Mouse (Mus musculus) heart, embryonic 10.5 days (tissue): ENCODE results near the gene Tepsin. TPM values are rescaled to one million over a fixed set of nuclear protein-coding genes. Genes with fewer than 3 reads are reported as not detected.
A peak's percentile ranks its signal among the peaks of the same experiment; 100 is the strongest.

ENCODE experiments used
- DNase-seq: peaks from one replicate; pipeline ENCODE4 v3.0.0-alpha.2; 2017; ENCODE audit warnings: low spot score
- H3K27ac ChIP-seq: fragments of 300-500 bp; sonication (generic); 2 replicates; pipeline ENCODE4 v1.5.1; 2016; ENCODE audit warnings: mild to moderate bottlenecking
- H3K27me3 ChIP-seq: fragments of 300-500 bp; sonication (generic); 2 replicates; pipeline ENCODE4 v1.6.1; 2016; ENCODE audit warnings: mild to moderate bottlenecking; ENCODE audit not compliant: poor library complexity, insufficient read depth, severe bottlenecking
- H3K36me3 ChIP-seq: fragments of 300-500 bp; sonication (generic); 2 replicates; pipeline ENCODE4 v1.6.1; 2016; ENCODE audit warnings: mild to moderate bottlenecking, moderate library complexity
- H3K4me1 ChIP-seq: fragments of 300-500 bp; sonication (generic); 2 replicates; pipeline ENCODE4 v1.6.1; 2016; ENCODE audit warnings: mild to moderate bottlenecking
- H3K4me3 ChIP-seq: fragments of 300-500 bp; sonication (generic); 2 replicates; pipeline ENCODE4 v1.5.1; 2016; ENCODE audit warnings: mild to moderate bottlenecking, moderate library complexity
- H3K9me3 ChIP-seq: fragments of 300-500 bp; sonication (generic); 2 replicates; pipeline ENCODE4 v1.6.1; 2016; ENCODE audit warnings: mild to moderate bottlenecking, moderate library complexity
- WGBS: fragments of 180-500 bp; shearing (Covaris S2); methylation state at CpG from one replicate; pipeline ENCODE4 v1.1.7; 2016; 5-methylcytosine and 5-hydroxymethylcytosine counted together
- polyA plus RNA-seq: library from polyadenylated mRNA; unstranded; fragments of >200 nt; fragmentation: Nextera tagmentation; extraction: Ambion mirVana; gene quantifications from 2 replicates; pipeline ENCODE4 v1.2.1, GENCODE M21; 2016

Gene Tepsin
- 21.2 and 23.2 TPM in 2 replicates for polyA plus RNA-seq

GRCm38 (mm10) chr11:120098588-120099511 is at the start of gene Tepsin, which contains the start of gene Ndufaf8:
Gene Tepsin, minus strand, starts transcription at chr11:120098731.
Gene Ndufaf8, plus strand, starts transcription at chr11:120098928.
- Histone ChIP-seq H3K27me3 (no peaks in the 10 kb centered on the region), H3K9me3 (no peaks in the 10 kb centered on the region)
- WGBS: under 1% methylated on average over 77 of the region's 77 CpGs

GRCm38 (mm10) chr11:120143708-120144497 is 45.4 kb upstream of the Tepsin start:
- Histone ChIP-seq H3K27ac (peak overlapping the region; percentile 69; the same call in 1 of the 2 replicates), H3K27me3 (no peaks in the 10 kb centered on the region), H3K36me3 (peaks cover 39% of the 10 kb centered on the region), H3K4me3 (no peak overlapping the region), H3K4me1 (peaks cover 73% of the 10 kb centered on the region), H3K9me3 (no peaks in the 10 kb centered on the region)
- DNase-seq: no peak
- 63% methylated on average over 13 of the region's 13 CpGs for WGBS

More at GRCm38 (mm10) chr11:120098588-120099511, at the start of gene Tepsin, which contains the start of gene Ndufaf8:
- Histone ChIP-seq H3K4me3 (peak within 1 kb of the TSS; percentile 92), H3K4me1 (peaks cover 31% of the 10 kb centered on the region), H3K27ac (peak within 1 kb of the TSS; percentile 95), H3K36me3 (peaks cover 48% of the 10 kb centered on the region)
- DNase-seq: peak; percentile 99

- H3K27ac ChIP-seq: peak overlapping the region; percentile 69; the same call in 1 of the 2 replicates
- peaks cover 81% of the 10 kb centered on the region for H3K4me1 ChIP-seq
- H3K27me3 ChIP-seq: no peaks in the 10 kb centered on the region
- no peak for DNase-seq
- peaks cover 43% of the 10 kb centered on the region for H3K36me3 ChIP-seq
- 45% methylated on average over 3 of the region's 3 CpGs for WGBS
- H3K4me3 ChIP-seq: no peak overlapping the region
- no peaks in the 10 kb centered on the region for H3K9me3 ChIP-seq
Measured at GRCm38 (mm10) chr11:120142601-120143051, 44.1 kb upstream of the Tepsin start.

GRCm38 (mm10) chr11:120140255-120140654 is 41.7 kb upstream of the Tepsin start:
- H3K27me3 ChIP-seq: no peaks in the 10 kb centered on the region
- no peak overlapping the region for H3K4me3 ChIP-seq
- DNase-seq: no peak
- peaks cover 33% of the 10 kb centered on the region for H3K36me3 ChIP-seq
- peaks cover 86% of the 10 kb centered on the region for H3K4me1 ChIP-seq
- H3K27ac ChIP-seq: 0 out of 2 replicates have a peak overlapping the region, but pooled peaks have one; percentile 48
- no peaks in the 10 kb centered on the region for H3K9me3 ChIP-seq
- WGBS: 73% methylated on average over 6 of the region's 6 CpGs

GRCm38 (mm10) chr11:120139309-120139731 is 40.8 kb upstream of the Tepsin start:
- 69% methylated on average over 10 of the region's 10 CpGs for WGBS
- H3K36me3 ChIP-seq: peaks cover 38% of the 10 kb centered on the region
- peaks cover 87% of the 10 kb centered on the region for H3K4me1 ChIP-seq
- H3K27me3 ChIP-seq: no peaks in the 10 kb centered on the region
- no peak for DNase-seq
- no peak overlapping the region for H3K4me3 ChIP-seq
- peak overlapping the region; percentile 87 for H3K27ac ChIP-seq
- no peaks in the 10 kb centered on the region for H3K9me3 ChIP-seq

GRCm38 (mm10) chr11:120137625-120138004 is 39.1 kb upstream of the Tepsin start:
- Histone ChIP-seq H3K4me1 (peaks cover 72% of the 10 kb centered on the region), H3K27me3 (no peaks in the 10 kb centered on the region), H3K9me3 (no peaks in the 10 kb centered on the region), H3K4me3 (peak overlapping the region; percentile 33), H3K36me3 (peaks cover 45% of the 10 kb centered on the region), H3K27ac (peak overlapping the region; percentile 87)
- DNase-seq: no peak
- WGBS: 28% methylated on average over 5 of the region's 5 CpGs

GRCm38 (mm10) chr11:120136796-120137624 is 38.5 kb upstream of the Tepsin start:
- Histone ChIP-seq H3K4me3 (peak overlapping the region; percentile 33), H3K36me3 (peaks cover 51% of the 10 kb centered on the region), H3K27ac (peak overlapping the region; percentile 87), H3K9me3 (no peaks in the 10 kb centered on the region), H3K27me3 (no peaks in the 10 kb centered on the region), H3K4me1 (peaks cover 66% of the 10 kb centered on the region)
- DNase-seq: peak; percentile 91
- 32% methylated on average over 23 of the region's 23 CpGs for WGBS

- Histone ChIP-seq H3K9me3 (no peaks in the 10 kb centered on the region), H3K36me3 (peaks cover 57% of the 10 kb centered on the region), H3K27ac (peak overlapping the region; percentile 87), H3K27me3 (no peaks in the 10 kb centered on the region), H3K4me1 (peaks cover 64% of the 10 kb centered on the region), H3K4me3 (no peak overlapping the region)
- WGBS: 84% methylated on average over 8 of the region's 8 CpGs
- DNase-seq: no peak
Measured at GRCm38 (mm10) chr11:120136195-120136594, 37.7 kb upstream of the Tepsin start.

- DNase-seq: no peak
- no peaks in the 10 kb centered on the region for H3K27me3 ChIP-seq
- H3K4me3 ChIP-seq: 0 out of 2 replicates have a peak overlapping the region, but pooled peaks have one; percentile 20
- no peaks in the 10 kb centered on the region for H3K9me3 ChIP-seq
- WGBS: 58% methylated on average over 9 of the region's 9 CpGs
- peaks cover 60% of the 10 kb centered on the region for H3K36me3 ChIP-seq
- H3K27ac ChIP-seq: peak overlapping the region; percentile 87
- H3K4me1 ChIP-seq: peaks cover 57% of the 10 kb centered on the region
Measured at GRCm38 (mm10) chr11:120134847-120135530, 36.5 kb upstream of the Tepsin start.

GRCm38 (mm10) chr11:120134148-120134547 is 35.6 kb upstream of the Tepsin start:
- DNase-seq: no peak
- H3K4me1 ChIP-seq: peaks cover 50% of the 10 kb centered on the region
- H3K9me3 ChIP-seq: no peaks in the 10 kb centered on the region
- H3K27me3 ChIP-seq: no peaks in the 10 kb centered on the region
- H3K27ac ChIP-seq: peak overlapping the region; percentile 87; the same call in 1 of the 2 replicates
- H3K4me3 ChIP-seq: no peak overlapping the region
- H3K36me3 ChIP-seq: peaks cover 62% of the 10 kb centered on the region
- WGBS: 92% methylated on average over 5 of the region's 5 CpGs

- no peak overlapping the region for H3K27ac ChIP-seq
- peaks cover 1% of the 10 kb centered on the region for H3K4me1 ChIP-seq
- H3K27me3 ChIP-seq: no peaks in the 10 kb centered on the region
- WGBS: 88% methylated on average over 7 of the region's 7 CpGs
- no peak for DNase-seq
- peaks cover 87% of the 10 kb centered on the region for H3K36me3 ChIP-seq
- H3K4me3 ChIP-seq: no peak overlapping the region
- H3K9me3 ChIP-seq: no peaks in the 10 kb centered on the region
Measured at GRCm38 (mm10) chr11:120129281-120129680, 30.8 kb upstream of the Tepsin start.
